Mouse (Mus musculus): Measurements from ENCODE around the gene Snx29. TPM values are rescaled to one million over a fixed set of nuclear protein-coding genes. Genes with fewer than 3 reads are reported as not detected.
A peak's percentile ranks its signal among the peaks of the same experiment; 100 is the strongest.

Gene Snx29
- polyA plus RNA-seq, 1 experiment: 24.4 TPM

- no peak overlapping the region for H3K4me3 ChIP-seq (replicated peaks; ENCODE audit: control insufficient read depth, low read depth, low read length)
- WGBS: 67% methylated on average over 1 of the region's 1 CpGs
- peaks cover 4% of the 10 kb centered on the region for H3K4me1 ChIP-seq (ENCODE audit: control insufficient read depth, insufficient read depth, low read length)
- no peak for TF ChIP-seq CTCF (IDR thresholded peaks at IDR 0.05; ENCODE audit: control insufficient read depth, insufficient read depth, low read length)
- no peak for TF ChIP-seq POLR2A (IDR thresholded peaks at IDR 0.05; ENCODE audit: borderline replicate concordance, control insufficient read depth, low read depth, low read length)
- no peak overlapping the region for H3K27ac ChIP-seq (ENCODE audit: control insufficient read depth, insufficient read depth, low read depth, low read length, poor library complexity)
Measured at GRCm38 (mm10) chr16:11668375-11668774, 345.7 kb downstream of the Snx29 start.

GRCm38 (mm10) chr16:11668878-11669277, 346.2 kb downstream of the Snx29 start:
- peaks cover 4% of the 10 kb centered on the region for H3K4me1 ChIP-seq (ENCODE audit: control insufficient read depth, insufficient read depth, low read length)
- no peak overlapping the region for H3K4me3 ChIP-seq (replicated peaks; ENCODE audit: control insufficient read depth, low read depth, low read length)
- H3K27ac ChIP-seq (ENCODE audit: control insufficient read depth, insufficient read depth, low read depth, low read length, poor library complexity): no peak overlapping the region
- whole genome bisulfite sequencing: 78% methylated on average over 1 of the region's 1 CpGs
- no peak for TF ChIP-seq CTCF (IDR thresholded peaks at IDR 0.05; ENCODE audit: control insufficient read depth, insufficient read depth, low read length)
- no peak for TF ChIP-seq POLR2A (IDR thresholded peaks at IDR 0.05; ENCODE audit: borderline replicate concordance, control insufficient read depth, low read depth, low read length)

GRCm38 (mm10) chr16:11670251-11670970, 347.7 kb downstream of the Snx29 start:
- Histone ChIP-seq H3K27ac (ENCODE audit: control insufficient read depth, insufficient read depth, low read depth, low read length, poor library complexity) (no peak overlapping the region), H3K4me3 (replicated peaks; ENCODE audit: control insufficient read depth, low read depth, low read length) (no peak overlapping the region), H3K4me1 (ENCODE audit: control insufficient read depth, insufficient read depth, low read length) (peaks cover 4% of the 10 kb centered on the region)
- WGBS: 78% methylated on average over 9 of the region's 9 CpGs
- TF ChIP-seq POLR2A (IDR thresholded peaks at IDR 0.05; ENCODE audit: borderline replicate concordance, control insufficient read depth, low read depth, low read length): no peak
- peak; percentile 48 for TF ChIP-seq CTCF (IDR thresholded peaks at IDR 0.05; ENCODE audit: control insufficient read depth, insufficient read depth, low read length)

GRCm38 (mm10) chr16:11670971-11671310, 348.2 kb downstream of the Snx29 start:
- H3K4me1 ChIP-seq (ENCODE audit: control insufficient read depth, insufficient read depth, low read length): peaks cover 1% of the 10 kb centered on the region
- H3K27ac ChIP-seq (ENCODE audit: control insufficient read depth, insufficient read depth, low read depth, low read length, poor library complexity): no peak overlapping the region
- 66% methylated on average over 6 of the region's 6 CpGs for WGBS
- no peak overlapping the region for H3K4me3 ChIP-seq (replicated peaks; ENCODE audit: control insufficient read depth, low read depth, low read length)
- TF ChIP-seq CTCF (IDR thresholded peaks at IDR 0.05; ENCODE audit: control insufficient read depth, insufficient read depth, low read length) (no peak), POLR2A (IDR thresholded peaks at IDR 0.05; ENCODE audit: borderline replicate concordance, control insufficient read depth, low read depth, low read length) (no peak)

- 28% methylated on average over 4 of the region's 4 CpGs for WGBS
- Histone ChIP-seq H3K4me1 (ENCODE audit: control insufficient read depth, insufficient read depth, low read length) (no peaks in the 10 kb centered on the region), H3K27ac (ENCODE audit: control insufficient read depth, insufficient read depth, low read depth, low read length, poor library complexity) (no peak overlapping the region), H3K4me3 (replicated peaks; ENCODE audit: control insufficient read depth, low read depth, low read length) (no peak overlapping the region)
- TF ChIP-seq CTCF (IDR thresholded peaks at IDR 0.05; ENCODE audit: control insufficient read depth, insufficient read depth, low read length): no peak
- TF ChIP-seq POLR2A (IDR thresholded peaks at IDR 0.05; ENCODE audit: borderline replicate concordance, control insufficient read depth, low read depth, low read length): no peak
Measured at GRCm38 (mm10) chr16:11676006-11676405, 353.3 kb downstream of the Snx29 start.

- no peak overlapping the region for H3K27ac ChIP-seq (ENCODE audit: control insufficient read depth, insufficient read depth, low read depth, low read length, poor library complexity)
- 83% methylated on average over 9 of the region's 9 CpGs for WGBS
- no peaks in the 10 kb centered on the region for H3K4me1 ChIP-seq (ENCODE audit: control insufficient read depth, insufficient read depth, low read length)
- TF ChIP-seq POLR2A (IDR thresholded peaks at IDR 0.05; ENCODE audit: borderline replicate concordance, control insufficient read depth, low read depth, low read length): no peak
- no peak for TF ChIP-seq CTCF (IDR thresholded peaks at IDR 0.05; ENCODE audit: control insufficient read depth, insufficient read depth, low read length)
- H3K4me3 ChIP-seq (replicated peaks; ENCODE audit: control insufficient read depth, low read depth, low read length): no peak overlapping the region
Measured at GRCm38 (mm10) chr16:11685264-11685663, 362.6 kb downstream of the Snx29 start.

- Histone ChIP-seq H3K27ac (ENCODE audit: control insufficient read depth, insufficient read depth, low read depth, low read length, poor library complexity) (no peak overlapping the region), H3K4me1 (ENCODE audit: control insufficient read depth, insufficient read depth, low read length) (no peaks in the 10 kb centered on the region), H3K4me3 (replicated peaks; ENCODE audit: control insufficient read depth, low read depth, low read length) (no peak overlapping the region)
- 83% methylated on average over 3 of the region's 3 CpGs for WGBS
- TF ChIP-seq CTCF (IDR thresholded peaks at IDR 0.05; ENCODE audit: control insufficient read depth, insufficient read depth, low read length): no peak
- no peak for TF ChIP-seq POLR2A (IDR thresholded peaks at IDR 0.05; ENCODE audit: borderline replicate concordance, control insufficient read depth, low read depth, low read length)
Measured at GRCm38 (mm10) chr16:11685735-11686340, 363.1 kb downstream of the Snx29 start.

GRCm38 (mm10) chr16:11687836-11688235, 365.1 kb downstream of the Snx29 start:
- H3K4me3 ChIP-seq (replicated peaks; ENCODE audit: control insufficient read depth, low read depth, low read length): no peak overlapping the region
- no peaks in the 10 kb centered on the region for H3K4me1 ChIP-seq (ENCODE audit: control insufficient read depth, insufficient read depth, low read length)
- TF ChIP-seq CTCF (IDR thresholded peaks at IDR 0.05; ENCODE audit: control insufficient read depth, insufficient read depth, low read length) (no peak), POLR2A (IDR thresholded peaks at IDR 0.05; ENCODE audit: borderline replicate concordance, control insufficient read depth, low read depth, low read length) (no peak)
- no peak overlapping the region for H3K27ac ChIP-seq (ENCODE audit: control insufficient read depth, insufficient read depth, low read depth, low read length, poor library complexity)
